Mouse (Mus musculus) kidney, postnatal 0 days (tissue): ENCODE measurements around the gene Fggy. TPM values are rescaled to one million over a fixed set of nuclear protein-coding genes. Genes with fewer than 3 reads are reported as not detected.

Source experiments
- ATAC-seq: fragments of 200-750 bp; cut with Nextera tagmentation; replicated peaks from 2 replicates; pipeline ENCODE4 v1.8.0; 2017; ENCODE audit warnings: low read depth, moderate number of reproducible peaks, moderate TSS enrichment, moderate library complexity; ENCODE audit not compliant: low FRiP score
- DNase-seq: peaks from one replicate; pipeline ENCODE4 v3.0.0-alpha.2; 2016; ENCODE audit warnings: low spot score
- H3K27ac ChIP-seq: fragments of 300-500 bp; sonication (generic); 2 replicates; pipeline ENCODE4 v1.5.1; 2014; ENCODE audit warnings: mild to moderate bottlenecking
- H3K27me3 ChIP-seq: fragments of 300-500 bp; sonication (generic); 2 replicates; pipeline ENCODE4 v1.6.1; 2014; ENCODE audit warnings: low read length, mixed read lengths; ENCODE audit not compliant: insufficient read depth
- H3K36me3 ChIP-seq: fragments of 300-500 bp; sonication (generic); 2 replicates; pipeline ENCODE4 v1.6.1; 2014; ENCODE audit warnings: low read length, mixed read lengths; ENCODE audit not compliant: insufficient read depth
- H3K4me1 ChIP-seq: fragments of 300-500 bp; sonication (generic); replicated peaks from 2 replicates; pipeline ENCODE4 v1.6.1; 2014; ENCODE audit warnings: antibody characterized with exemption, low read length, mixed read lengths; ENCODE audit not compliant: insufficient read depth
- H3K4me2 ChIP-seq: fragments of 300-500 bp; sonication (generic); 2 replicates; pipeline ENCODE4 v1.6.1; 2014; ENCODE audit warnings: mild to moderate bottlenecking, low read length, moderate library complexity, mixed read lengths
- H3K4me3 ChIP-seq: fragments of 300-500 bp; sonication (generic); replicated peaks from 2 replicates; pipeline ENCODE4 v1.5.1; 2014; ENCODE audit warnings: low read depth, low read length
- H3K9ac ChIP-seq: fragments of 300-500 bp; sonication (generic); 2 replicates; pipeline ENCODE4 v1.6.1; 2014; ENCODE audit warnings: low read depth, low read length
- H3K9me3 ChIP-seq: fragments of 300-500 bp; sonication (generic); replicated peaks from 2 replicates; pipeline ENCODE4 v1.6.1; 2016; ENCODE audit warnings: low read length, inconsistent platforms, mixed read lengths
- CTCF ChIP-seq: IDR thresholded peaks from 2 replicates; pipeline ENCODE4 v1.5.1; 2016; ENCODE audit warnings: antibody characterized with exemption, low read depth, mild to moderate bottlenecking, moderate library complexity
- WGBS: fragments of 180-500 bp; shearing (Covaris S2); extraction: QIAGEN DNeasy Blood & Tissue Kit; methylation state at CpG from one replicate; pipeline ENCODE4 v1.1.7; 2014; 5-methylcytosine and 5-hydroxymethylcytosine counted together
- polyA plus RNA-seq: library from polyadenylated mRNA; unstranded; fragments of >200 nt; fragmentation: Nextera tagmentation; extraction: Ambion mirVana; gene quantifications from 2 replicates; pipeline ENCODE4 v1.2.1, GENCODE M21; 2015

Fggy gene
- polyA plus RNA-seq, 1 experiment from 2014 or later, result 35.3 TPM

GRCm38 (mm10) chr4:95897236-95897874 lies 340.0 kb downstream of the Fggy start:
- Histone ChIP-seq H3K9me3 (no peaks in the 10 kb centered on the region), H3K27me3 (no peaks in the 10 kb centered on the region)

GRCm38 (mm10) chr4:95898714-95899113 lies 341.4 kb downstream of the Fggy start:
- ATAC-seq (no peak), DNase-seq (no peak)
- Histone ChIP-seq H3K9ac (no peak overlapping the region), H3K4me3 (no peak overlapping the region), H3K36me3 (no peaks in the 10 kb centered on the region), H3K27me3 (no peaks in the 10 kb centered on the region), H3K4me1 (no peaks in the 10 kb centered on the region), H3K27ac (no peak overlapping the region), H3K4me2 (no peak overlapping the region), H3K9me3 (no peaks in the 10 kb centered on the region)
- WGBS, result 33% methylated on average over 6 of the region's 6 CpGs
- TF ChIP-seq CTCF, result no peak

More at GRCm38 (mm10) chr4:95897236-95897874, 340.0 kb downstream of the Fggy start:
- Histone ChIP-seq H3K4me1 (no peaks in the 10 kb centered on the region), H3K9ac (no peak overlapping the region), H3K36me3 (no peaks in the 10 kb centered on the region), H3K4me2 (no peak overlapping the region), H3K27ac (no peak overlapping the region), H3K4me3 (no peak overlapping the region)
- ATAC-seq, result no peak
- no peak for DNase-seq
- 75% methylated on average over 7 of the region's 7 CpGs for WGBS
- TF ChIP-seq CTCF, result no peak

- 60% methylated on average over 4 of the region's 4 CpGs for WGBS
- no peaks in the 10 kb centered on the region for H3K9me3 ChIP-seq
- H3K27me3 ChIP-seq, result no peaks in the 10 kb centered on the region
- no peaks in the 10 kb centered on the region for H3K4me1 ChIP-seq
- H3K4me2 ChIP-seq, result no peak overlapping the region
- no peaks in the 10 kb centered on the region for H3K36me3 ChIP-seq
- TF ChIP-seq CTCF, result no peak
- DNase-seq (no peak), ATAC-seq (no peak)
- no peak overlapping the region for H3K9ac ChIP-seq
- H3K27ac ChIP-seq, result no peak overlapping the region
- H3K4me3 ChIP-seq, result no peak overlapping the region
Observed at GRCm38 (mm10) chr4:95899926-95900712, 342.8 kb downstream of the Fggy start.

GRCm38 (mm10) chr4:95900815-95901214 lies 343.5 kb downstream of the Fggy start:
- 63% methylated on average over 1 of the region's 1 CpGs for WGBS
- DNase-seq (no peak), ATAC-seq (no peak)
- Histone ChIP-seq H3K27me3 (no peaks in the 10 kb centered on the region), H3K4me1 (no peaks in the 10 kb centered on the region), H3K4me2 (no peak overlapping the region), H3K9me3 (no peaks in the 10 kb centered on the region), H3K9ac (no peak overlapping the region), H3K4me3 (no peak overlapping the region), H3K36me3 (no peaks in the 10 kb centered on the region), H3K27ac (no peak overlapping the region)
- TF ChIP-seq CTCF, result no peak

- ATAC-seq, result no peak
- no peaks in the 10 kb centered on the region for H3K9me3 ChIP-seq
- no peak overlapping the region for H3K9ac ChIP-seq
- H3K4me3 ChIP-seq, result no peak overlapping the region
- no peak for DNase-seq
- no peak overlapping the region for H3K27ac ChIP-seq
- H3K4me2 ChIP-seq, result no peak overlapping the region
- no peak for TF ChIP-seq CTCF
- H3K36me3 ChIP-seq, result no peaks in the 10 kb centered on the region
- H3K27me3 ChIP-seq, result no peaks in the 10 kb centered on the region
- H3K4me1 ChIP-seq, result no peaks in the 10 kb centered on the region
Observed at GRCm38 (mm10) chr4:95906141-95906540, 348.8 kb downstream of the Fggy start.

GRCm38 (mm10) chr4:95909689-95910654 lies 352.7 kb downstream of the Fggy start:
- Histone ChIP-seq H3K4me3 (no peak overlapping the region), H3K4me1 (no peaks in the 10 kb centered on the region), H3K27ac (no peak overlapping the region), H3K27me3 (no peaks in the 10 kb centered on the region), H3K36me3 (no peaks in the 10 kb centered on the region), H3K4me2 (no peak overlapping the region), H3K9me3 (no peaks in the 10 kb centered on the region), H3K9ac (no peak overlapping the region)
- DNase-seq (no peak), ATAC-seq (no peak)
- TF ChIP-seq CTCF, result no peak
- 70% methylated on average over 2 of the region's 2 CpGs for WGBS
